Mouse (Mus musculus) fat pad, adult 2 months (tissue): ENCODE data around the gene Atr.
"Not testable (repeated sequence)": the region's sequence is repeated elsewhere in the genome, so short reads cannot be mapped to it uniquely, and the experiment has no call there.

ENCODE experiments used
- DNase-seq: peaks from one replicate; pipeline ENCODE4 v3.0.0-alpha.2; 2011; ENCODE audit warnings: low read depth, low spot score; ENCODE audit errors: extremely low read depth

Atr gene

DNA sequence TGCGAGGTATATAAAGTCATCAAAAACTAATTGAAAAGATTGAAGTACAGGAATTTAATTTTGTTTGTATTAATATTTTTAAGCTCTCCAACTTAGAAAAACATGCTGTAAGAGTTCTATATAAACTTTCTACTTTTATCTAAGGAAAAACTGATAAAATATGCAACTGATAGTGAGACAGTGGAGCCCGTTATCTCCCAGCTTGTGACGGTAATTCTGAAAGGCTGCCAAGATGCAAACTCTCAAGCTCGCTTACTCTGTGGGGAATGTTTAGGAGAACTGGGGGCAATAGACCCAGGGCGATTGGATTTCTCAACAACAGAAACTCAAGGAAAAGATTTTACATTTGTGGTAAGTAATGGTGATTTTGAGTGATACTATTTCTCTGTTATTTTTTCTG is 40.0 kb downstream of the Atr start:
- DNase-seq: no peak

- DNase-seq: no peak
Measured at GRCm38 (mm10) chr9:95932855-95933254, 75.5 kb downstream of the Atr start.

- DNase-seq: no peak
Measured at GRCm38 (mm10) chr9:95953658-95954057, 96.3 kb downstream of the Atr start.

GRCm38 (mm10) chr9:95954226-95954584 is 96.8 kb downstream of the Atr start:
- no peak for DNase-seq

GRCm38 (mm10) chr9:95954585-95955461 is 97.4 kb downstream of the Atr start, which contains the start of gene Xrn1:
TSS of gene Xrn1 (plus strand) at chr9:95954760.
- no peak for DNase-seq

- DNase-seq: no peak
Measured at GRCm38 (mm10) chr9:95957611-95958010, 100.2 kb downstream of the Atr start.

- DNase-seq: peak; percentile 50
Measured at GRCm38 (mm10) chr9:95958041-95958730, 100.8 kb downstream of the Atr start.

- DNase-seq: not testable (repeated sequence)
Measured at GRCm38 (mm10) chr9:95958731-95959105, 101.3 kb downstream of the Atr start.

DNA sequence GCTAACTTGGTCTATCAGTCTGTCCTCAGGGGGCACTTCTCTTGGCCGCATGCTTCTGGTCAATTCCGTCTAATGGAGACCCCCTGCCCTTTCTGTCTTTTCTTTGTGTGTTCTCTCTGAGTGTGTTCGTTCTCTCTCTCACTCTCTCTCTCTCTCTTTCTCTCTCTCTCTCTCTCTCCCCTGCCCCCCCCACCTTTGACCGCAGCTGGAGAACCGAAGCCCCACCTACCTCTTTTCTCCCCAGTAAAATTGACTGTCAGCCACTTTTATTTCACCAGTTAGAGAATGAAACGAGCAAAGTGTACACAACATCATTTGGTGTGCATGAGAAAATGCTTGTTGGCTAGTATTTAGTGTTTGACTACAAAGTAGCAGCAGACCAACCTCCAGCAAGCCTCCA is 101.8 kb downstream of the Atr start:
- no peak for DNase-seq

DNA sequence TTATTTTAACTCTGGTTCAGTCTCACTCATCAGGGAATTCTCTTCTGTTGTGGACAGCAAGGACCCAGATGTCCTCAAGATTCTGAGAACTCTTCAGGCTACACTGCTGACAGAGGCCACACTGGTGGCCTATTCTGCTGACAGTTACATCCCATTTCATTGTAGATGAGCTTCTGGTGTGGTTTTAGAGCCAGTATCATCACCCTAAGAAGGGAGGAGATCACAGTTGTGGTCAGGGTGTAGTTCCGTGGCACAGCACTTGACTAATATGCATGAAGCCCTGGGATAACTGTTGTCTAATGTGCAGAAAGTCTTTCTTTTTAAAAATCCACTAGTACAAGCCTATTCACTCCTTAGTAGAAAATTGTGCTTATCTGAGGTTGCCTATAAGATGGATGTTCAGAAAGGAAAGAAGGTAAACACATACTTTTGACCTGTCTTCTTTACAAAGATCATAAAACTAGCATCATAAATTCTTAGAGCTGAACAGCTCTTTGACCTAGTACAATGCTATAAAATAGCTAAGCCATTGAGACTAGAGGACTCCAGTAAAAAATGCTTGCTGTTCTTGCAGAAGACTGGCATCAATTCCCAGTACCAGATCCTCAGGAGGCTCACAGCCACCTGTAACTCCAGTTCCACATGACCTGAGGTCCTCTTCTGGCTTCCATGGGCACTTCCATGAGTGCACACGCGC is 102.5 kb downstream of the Atr start:
- no peak for DNase-seq

DNA sequence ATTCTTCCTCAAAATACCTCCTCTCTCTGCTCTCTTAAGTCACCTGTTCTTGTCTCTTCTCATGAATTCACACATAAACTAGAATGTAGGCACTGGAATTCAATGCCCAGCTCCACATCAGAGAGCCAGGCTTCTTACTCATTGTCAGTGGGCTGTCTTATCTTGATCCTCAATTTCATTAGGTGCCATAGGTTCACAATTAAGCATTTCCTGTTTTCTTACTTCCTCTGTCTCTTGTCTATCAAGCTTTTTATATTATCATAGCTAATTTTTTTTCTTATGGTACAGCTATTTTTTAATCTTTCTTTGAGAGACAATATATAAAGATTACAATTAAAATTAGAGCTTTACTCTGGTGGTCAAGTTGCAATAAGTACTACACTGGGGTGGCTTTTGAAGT is 103.7 kb downstream of the Atr start:
- no peak for DNase-seq

DNA sequence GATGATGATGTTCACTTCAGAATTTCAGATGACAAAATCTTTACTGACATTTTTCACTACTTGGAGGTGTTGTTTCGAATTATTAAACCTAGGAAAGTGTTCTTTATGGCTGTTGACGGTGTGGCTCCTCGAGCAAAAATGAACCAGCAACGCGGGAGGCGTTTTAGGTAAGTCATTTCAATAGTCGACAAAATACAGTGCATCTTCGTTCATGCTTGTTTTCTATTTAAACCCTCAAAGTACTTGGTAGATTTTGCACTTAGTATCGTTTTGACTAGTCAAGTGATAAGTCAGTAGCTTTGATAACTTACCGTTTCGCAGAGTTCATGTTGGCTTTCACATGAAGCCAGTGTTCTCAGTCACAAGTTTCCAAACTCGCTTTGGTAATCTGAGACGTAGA is 106.6 kb downstream of the Atr start:
- no peak for DNase-seq

- DNase-seq: no peak
Measured at GRCm38 (mm10) chr9:95978279-95978678, 120.9 kb downstream of the Atr start.

GRCm38 (mm10) chr9:95979896-95980295 is 122.5 kb downstream of the Atr start:
- DNase-seq: no peak

- DNase-seq: no peak
Measured at GRCm38 (mm10) chr9:95992255-95992654, 134.9 kb downstream of the Atr start.
